Mouse (Mus musculus): ENCODE results near the gene Cyp2w1. TPM values are rescaled to one million over a fixed set of nuclear protein-coding genes. Genes with fewer than 3 reads are reported as not detected.
A peak's percentile ranks its signal among the peaks of the same experiment; 100 is the strongest.

Gene Cyp2w1
- polyA plus RNA-seq, 1 experiment, result not detected

- Histone ChIP-seq H3K27me3 (ENCODE audit: control insufficient read depth, insufficient read depth, low read length, poor library complexity, severe bottlenecking) (no peaks in the 10 kb centered on the region), H3K27ac (ENCODE audit: insufficient read depth, low read length) (no peak overlapping the region), H3K4me1 (ENCODE audit: control insufficient read depth, insufficient read depth, low read length) (no peaks in the 10 kb centered on the region), H3K9ac (ENCODE audit: low read depth, poor library complexity, severe bottlenecking) (no peak overlapping the region), H3K36me3 (ENCODE audit: control insufficient read depth, insufficient read depth, low read length, poor library complexity, severe bottlenecking) (no peaks in the 10 kb centered on the region), H3K4me3 (ENCODE audit: low read depth, low read length) (no peak overlapping the region), H3K9me3 (replicated peaks; ENCODE audit: control insufficient read depth, insufficient read depth, low read length, poor library complexity, severe bottlenecking) (no peaks in the 10 kb centered on the region)
- TF ChIP-seq EP300 (IDR thresholded peaks at IDR 0.05; ENCODE audit: insufficient read depth, low read depth, low read length) (no peak), CTCF (IDR thresholded peaks at IDR 0.05; ENCODE audit: low read depth, low read length) (no peak), POLR2A (IDR thresholded peaks at IDR 0.05; ENCODE audit: insufficient read depth, low read length) (no peak)
These were observed 37.3 kb upstream of the Cyp2w1 start for GRCm38 (mm10) chr5:139314941-139315642.

GRCm38 (mm10) chr5:139316982-139317675 is 35.3 kb upstream of the Cyp2w1 start:
- H3K27ac ChIP-seq (ENCODE audit: insufficient read depth, low read length), result no peak overlapping the region
- TF ChIP-seq EP300 (IDR thresholded peaks at IDR 0.05; ENCODE audit: insufficient read depth, low read depth, low read length) (peak; percentile 14; the same call in 1 of the 2 replicates), POLR2A (IDR thresholded peaks at IDR 0.05; ENCODE audit: insufficient read depth, low read length) (no peak)
- no peak overlapping the region for H3K4me3 ChIP-seq (ENCODE audit: low read depth, low read length)

GRCm38 (mm10) chr5:139317751-139318504 is 34.5 kb upstream of the Cyp2w1 start:
- no peaks in the 10 kb centered on the region for H3K36me3 ChIP-seq (ENCODE audit: control insufficient read depth, insufficient read depth, low read length, poor library complexity, severe bottlenecking)
- H3K27ac ChIP-seq (ENCODE audit: insufficient read depth, low read length), result peak overlapping the region; percentile 29; the same call in 1 of the 2 replicates
- H3K9ac ChIP-seq (ENCODE audit: low read depth, poor library complexity, severe bottlenecking), result peak overlapping the region; percentile 14
- no peak for TF ChIP-seq EP300 (IDR thresholded peaks at IDR 0.05; ENCODE audit: insufficient read depth, low read depth, low read length)
- no peak for TF ChIP-seq CTCF (IDR thresholded peaks at IDR 0.05; ENCODE audit: low read depth, low read length)
- TF ChIP-seq POLR2A (IDR thresholded peaks at IDR 0.05; ENCODE audit: insufficient read depth, low read length), result no peak
- peak overlapping the region; percentile 10; the same call in 1 of the 2 replicates for H3K4me3 ChIP-seq (ENCODE audit: low read depth, low read length)
- no peaks in the 10 kb centered on the region for H3K9me3 ChIP-seq (replicated peaks; ENCODE audit: control insufficient read depth, insufficient read depth, low read length, poor library complexity, severe bottlenecking)
- H3K27me3 ChIP-seq (ENCODE audit: control insufficient read depth, insufficient read depth, low read length, poor library complexity, severe bottlenecking), result no peaks in the 10 kb centered on the region
- H3K4me1 ChIP-seq (ENCODE audit: control insufficient read depth, insufficient read depth, low read length), result peaks cover 3% of the 10 kb centered on the region

More at GRCm38 (mm10) chr5:139316982-139317675, 35.3 kb upstream of the Cyp2w1 start:
- no peaks in the 10 kb centered on the region for H3K36me3 ChIP-seq (ENCODE audit: control insufficient read depth, insufficient read depth, low read length, poor library complexity, severe bottlenecking)
- no peaks in the 10 kb centered on the region for H3K27me3 ChIP-seq (ENCODE audit: control insufficient read depth, insufficient read depth, low read length, poor library complexity, severe bottlenecking)
- H3K9ac ChIP-seq (ENCODE audit: low read depth, poor library complexity, severe bottlenecking), result no peak overlapping the region
- no peaks in the 10 kb centered on the region for H3K9me3 ChIP-seq (replicated peaks; ENCODE audit: control insufficient read depth, insufficient read depth, low read length, poor library complexity, severe bottlenecking)
- H3K4me1 ChIP-seq (ENCODE audit: control insufficient read depth, insufficient read depth, low read length), result no peaks in the 10 kb centered on the region

DNA sequence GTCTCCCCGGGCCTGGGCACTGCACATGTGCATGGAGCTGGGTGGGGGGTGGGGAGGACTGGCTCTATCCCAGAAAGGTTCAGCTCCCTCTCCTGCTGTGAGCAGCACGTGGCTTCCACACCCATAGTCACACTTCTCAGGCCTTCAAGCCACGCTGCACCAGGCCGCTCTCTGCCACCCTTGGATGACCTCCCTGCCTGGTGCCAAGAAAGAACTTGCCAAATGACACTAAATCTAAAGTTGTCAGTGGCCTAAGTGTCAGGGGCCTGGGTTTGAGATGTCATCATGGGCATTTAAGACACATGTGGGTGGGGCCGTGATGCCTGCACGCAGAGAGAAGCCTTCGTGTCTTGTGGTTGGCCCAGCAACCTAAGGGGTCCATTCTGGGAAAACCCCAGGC is 32.0 kb upstream of the Cyp2w1 start:
- no peaks in the 10 kb centered on the region for H3K27me3 ChIP-seq (ENCODE audit: control insufficient read depth, insufficient read depth, low read length, poor library complexity, severe bottlenecking)
- no peaks in the 10 kb centered on the region for H3K9me3 ChIP-seq (replicated peaks; ENCODE audit: control insufficient read depth, insufficient read depth, low read length, poor library complexity, severe bottlenecking)
- no peak for TF ChIP-seq EP300 (IDR thresholded peaks at IDR 0.05; ENCODE audit: insufficient read depth, low read depth, low read length)
- no peak for TF ChIP-seq POLR2A (IDR thresholded peaks at IDR 0.05; ENCODE audit: insufficient read depth, low read length)
- no peak for TF ChIP-seq CTCF (IDR thresholded peaks at IDR 0.05; ENCODE audit: low read depth, low read length)
- no peak overlapping the region for H3K4me3 ChIP-seq (ENCODE audit: low read depth, low read length)
- H3K4me1 ChIP-seq (ENCODE audit: control insufficient read depth, insufficient read depth, low read length), result peaks cover 5% of the 10 kb centered on the region
- H3K9ac ChIP-seq (ENCODE audit: low read depth, poor library complexity, severe bottlenecking), result no peak overlapping the region
- no peak overlapping the region for H3K27ac ChIP-seq (ENCODE audit: insufficient read depth, low read length)
- no peaks in the 10 kb centered on the region for H3K36me3 ChIP-seq (ENCODE audit: control insufficient read depth, insufficient read depth, low read length, poor library complexity, severe bottlenecking)

DNA sequence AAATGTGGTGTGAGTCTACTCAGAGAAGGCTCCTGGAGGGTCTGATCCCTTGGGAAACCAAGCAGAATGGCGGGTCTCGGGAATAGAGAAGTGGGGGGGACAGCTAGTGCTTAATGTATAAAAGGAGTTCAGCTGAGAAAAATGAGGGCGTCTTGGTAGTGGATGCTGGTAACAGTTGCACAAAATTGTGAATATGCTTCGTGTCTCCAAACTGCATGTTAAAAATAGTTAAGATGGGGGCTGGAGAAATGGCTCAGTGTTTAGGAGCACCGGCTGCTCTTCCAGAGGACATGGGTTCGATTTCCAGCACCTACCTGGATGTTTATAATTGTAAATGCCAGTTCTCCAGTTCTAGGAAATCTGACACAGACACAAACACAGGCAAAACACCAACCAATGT is 31.1 kb upstream of the Cyp2w1 start:
- TF ChIP-seq CTCF (IDR thresholded peaks at IDR 0.05; ENCODE audit: low read depth, low read length), result no peak
- TF ChIP-seq EP300 (IDR thresholded peaks at IDR 0.05; ENCODE audit: insufficient read depth, low read depth, low read length), result no peak
- no peak for TF ChIP-seq POLR2A (IDR thresholded peaks at IDR 0.05; ENCODE audit: insufficient read depth, low read length)
- Histone ChIP-seq H3K27ac (ENCODE audit: insufficient read depth, low read length) (no peak overlapping the region), H3K9ac (ENCODE audit: low read depth, poor library complexity, severe bottlenecking) (no peak overlapping the region), H3K4me1 (ENCODE audit: control insufficient read depth, insufficient read depth, low read length) (peaks cover 10% of the 10 kb centered on the region), H3K9me3 (replicated peaks; ENCODE audit: control insufficient read depth, insufficient read depth, low read length, poor library complexity, severe bottlenecking) (no peaks in the 10 kb centered on the region), H3K36me3 (ENCODE audit: control insufficient read depth, insufficient read depth, low read length, poor library complexity, severe bottlenecking) (no peaks in the 10 kb centered on the region), H3K4me3 (ENCODE audit: low read depth, low read length) (no peak overlapping the region), H3K27me3 (ENCODE audit: control insufficient read depth, insufficient read depth, low read length, poor library complexity, severe bottlenecking) (no peaks in the 10 kb centered on the region)
